Mouse (Mus musculus): ENCODE data around the gene Nup107. TPM values are rescaled to one million over a fixed set of nuclear protein-coding genes. Genes with fewer than 3 reads are reported as not detected.

Gene Nup107
- polyA plus RNA-seq, 1 experiment from 2014 or later: 96.3 TPM

- no peak for ATAC-seq (ENCODE audit: insufficient read depth)
- no peak for TF ChIP-seq CTCF (IDR thresholded peaks at IDR 0.05; ENCODE audit: low read depth)
- DNase-seq: no peak
- no peaks in the 10 kb centered on the region; the same call in 1 of the 2 replicates for H3K4me1 ChIP-seq (ENCODE audit: insufficient read depth)
- no peak overlapping the region for H3K4me2 ChIP-seq
- H3K4me3 ChIP-seq (ENCODE audit: low read depth, low read length): no peak overlapping the region
- no peak overlapping the region for H3K27ac ChIP-seq (ENCODE audit: low read depth)
- 91% methylated on average over 12 of the region's 12 CpGs for WGBS
- no peaks in the 10 kb centered on the region for H3K36me3 ChIP-seq (ENCODE audit: insufficient read depth)
- no peak overlapping the region for H3K9ac ChIP-seq
- no peaks in the 10 kb centered on the region for H3K27me3 ChIP-seq (ENCODE audit: insufficient read depth, low read length)
- no peaks in the 10 kb centered on the region for H3K9me3 ChIP-seq (ENCODE audit: low read depth, low read length)
Observed at GRCm38 (mm10) chr10:117730637-117731203, 61.8 kb downstream of the Nup107 start.

GRCm38 (mm10) chr10:117730140-117730539 is 62.4 kb downstream of the Nup107 start:
- no peaks in the 10 kb centered on the region for H3K27me3 ChIP-seq (ENCODE audit: insufficient read depth, low read length)
- no peak for TF ChIP-seq CTCF (IDR thresholded peaks at IDR 0.05; ENCODE audit: low read depth)
- DNase-seq: no peak
- H3K4me1 ChIP-seq (ENCODE audit: insufficient read depth): no peaks in the 10 kb centered on the region; the same call in 1 of the 2 replicates
- no peak overlapping the region for H3K27ac ChIP-seq (ENCODE audit: low read depth)
- no peaks in the 10 kb centered on the region for H3K9me3 ChIP-seq (ENCODE audit: low read depth, low read length)
- WGBS: 93% methylated on average over 7 of the region's 7 CpGs
- H3K9ac ChIP-seq: no peak overlapping the region
- no peak overlapping the region for H3K4me3 ChIP-seq (ENCODE audit: low read depth, low read length)
- no peak overlapping the region for H3K4me2 ChIP-seq
- no peaks in the 10 kb centered on the region for H3K36me3 ChIP-seq (ENCODE audit: insufficient read depth)
- no peak for ATAC-seq (ENCODE audit: insufficient read depth)

- Histone ChIP-seq H3K27ac (ENCODE audit: low read depth) (peak overlapping the region; percentile 88), H3K36me3 (ENCODE audit: insufficient read depth) (no peaks in the 10 kb centered on the region), H3K4me1 (ENCODE audit: insufficient read depth) (no peaks in the 10 kb centered on the region; the same call in 1 of the 2 replicates), H3K9ac (no peak overlapping the region), H3K4me3 (ENCODE audit: low read depth, low read length) (no peak overlapping the region), H3K4me2 (no peak overlapping the region), H3K27me3 (ENCODE audit: insufficient read depth, low read length) (no peaks in the 10 kb centered on the region), H3K9me3 (ENCODE audit: low read depth, low read length) (no peaks in the 10 kb centered on the region)
- DNase-seq (peak; percentile 57), ATAC-seq (ENCODE audit: insufficient read depth) (peak; percentile 84)
- TF ChIP-seq CTCF (IDR thresholded peaks at IDR 0.05; ENCODE audit: low read depth): no peak
- 36% methylated on average over 11 of the region's 11 CpGs for WGBS
Observed at GRCm38 (mm10) chr10:117729139-117729814, 63.2 kb downstream of the Nup107 start.

GRCm38 (mm10) chr10:117728574-117728973 is 63.9 kb downstream of the Nup107 start:
- Histone ChIP-seq H3K9ac (no peak overlapping the region), H3K36me3 (ENCODE audit: insufficient read depth) (no peaks in the 10 kb centered on the region), H3K27me3 (ENCODE audit: insufficient read depth, low read length) (no peaks in the 10 kb centered on the region), H3K9me3 (ENCODE audit: low read depth, low read length) (no peaks in the 10 kb centered on the region), H3K4me1 (ENCODE audit: insufficient read depth) (no peaks in the 10 kb centered on the region; the same call in 1 of the 2 replicates), H3K4me2 (no peak overlapping the region), H3K4me3 (ENCODE audit: low read depth, low read length) (no peak overlapping the region), H3K27ac (ENCODE audit: low read depth) (peak overlapping the region; percentile 88)
- DNase-seq (no peak), ATAC-seq (ENCODE audit: insufficient read depth) (no peak)
- no peak for TF ChIP-seq CTCF (IDR thresholded peaks at IDR 0.05; ENCODE audit: low read depth)
- WGBS: 86% methylated on average over 5 of the region's 5 CpGs

- Histone ChIP-seq H3K9me3 (ENCODE audit: low read depth, low read length) (no peaks in the 10 kb centered on the region), H3K4me3 (ENCODE audit: low read depth, low read length) (no peak overlapping the region), H3K9ac (no peak overlapping the region), H3K4me1 (ENCODE audit: insufficient read depth) (no peaks in the 10 kb centered on the region; the same call in 1 of the 2 replicates), H3K4me2 (no peak overlapping the region), H3K36me3 (ENCODE audit: insufficient read depth) (no peaks in the 10 kb centered on the region), H3K27me3 (ENCODE audit: insufficient read depth, low read length) (no peaks in the 10 kb centered on the region), H3K27ac (ENCODE audit: low read depth) (no peak overlapping the region)
- WGBS: 65% methylated on average over 9 of the region's 9 CpGs
- DNase-seq (no peak), ATAC-seq (ENCODE audit: insufficient read depth) (no peak)
- no peak for TF ChIP-seq CTCF (IDR thresholded peaks at IDR 0.05; ENCODE audit: low read depth)
Observed at GRCm38 (mm10) chr10:117727518-117728110, 64.9 kb downstream of the Nup107 start.

GRCm38 (mm10) chr10:117726888-117727385 is 65.6 kb downstream of the Nup107 start:
- DNase-seq: no peak
- Histone ChIP-seq H3K4me1 (ENCODE audit: insufficient read depth) (no peaks in the 10 kb centered on the region; the same call in 1 of the 2 replicates), H3K4me3 (ENCODE audit: low read depth, low read length) (no peak overlapping the region), H3K9me3 (ENCODE audit: low read depth, low read length) (no peaks in the 10 kb centered on the region), H3K9ac (no peak overlapping the region), H3K27me3 (ENCODE audit: insufficient read depth, low read length) (no peaks in the 10 kb centered on the region), H3K36me3 (ENCODE audit: insufficient read depth) (no peaks in the 10 kb centered on the region), H3K27ac (ENCODE audit: low read depth) (no peak overlapping the region), H3K4me2 (no peak overlapping the region)
- TF ChIP-seq CTCF (IDR thresholded peaks at IDR 0.05; ENCODE audit: low read depth): no peak
- WGBS: 96% methylated on average over 4 of the region's 4 CpGs
- no peak for ATAC-seq (ENCODE audit: insufficient read depth)

- no peak for DNase-seq
- H3K9ac ChIP-seq: no peak overlapping the region
- H3K27ac ChIP-seq (ENCODE audit: low read depth): no peak overlapping the region
- no peak overlapping the region for H3K4me2 ChIP-seq
- no peak for TF ChIP-seq CTCF (IDR thresholded peaks at IDR 0.05; ENCODE audit: low read depth)
- no peak for ATAC-seq (ENCODE audit: insufficient read depth)
- no peaks in the 10 kb centered on the region for H3K36me3 ChIP-seq (ENCODE audit: insufficient read depth)
- 90% methylated on average over 4 of the region's 4 CpGs for WGBS
- no peaks in the 10 kb centered on the region; the same call in 1 of the 2 replicates for H3K4me1 ChIP-seq (ENCODE audit: insufficient read depth)
- H3K4me3 ChIP-seq (ENCODE audit: low read depth, low read length): no peak overlapping the region
- H3K27me3 ChIP-seq (ENCODE audit: insufficient read depth, low read length): no peaks in the 10 kb centered on the region
- H3K9me3 ChIP-seq (ENCODE audit: low read depth, low read length): no peaks in the 10 kb centered on the region
Observed at GRCm38 (mm10) chr10:117726350-117726749, 66.2 kb downstream of the Nup107 start.

All from lung, embryonic 14.5 days (tissue).